Mouse (Mus musculus) retina, postnatal 1 day (tissue): Measurements from ENCODE around the gene Tctex1d2.

Source experiments
- DNase-seq: peaks from one replicate; pipeline ENCODE4 v3.0.0-alpha.2; 2012

The Tctex1d2 gene

GRCm38 (mm10) chr16:32472276-32473015, 52.9 kb downstream of the Tctex1d2 start:
- DNase-seq, result peak; percentile 53

GRCm38 (mm10) chr16:32477315-32477714, 57.8 kb downstream of the Tctex1d2 start:
- DNase-seq, result no peak
